Mouse (Mus musculus): Measurements from ENCODE around the gene Vmn1r120. TPM values are rescaled to one million over a fixed set of nuclear protein-coding genes. Genes with fewer than 3 reads are reported as not detected.
"Not testable (repeated sequence)": the region's sequence is repeated elsewhere in the genome, so short reads cannot be mapped to it uniquely, and the experiment has no call there.

Vmn1r120 gene
- not detected for total RNA-seq (2021)
- long read RNA-seq, experiment 1: 0 reads
- long read RNA-seq, experiment 2: 0 reads

GRCm38 (mm10) chr7:21053684-21054083 is at the start of gene Vmn1r120:
Gene Vmn1r120 (minus strand): TSS chr7:21053784.
- not testable (repeated sequence) for DNase-seq (ENCODE audit: low spot score in 2 of 2)

GRCm38 (mm10) chr7:21098413-21098812 is 44.8 kb upstream of the Vmn1r120 start, which contains the start of gene Vmn1r121:
Gene Vmn1r121 (minus strand): TSS chr7:21098513.
- DNase-seq (ENCODE audit: low spot score in 2 of 2): not testable (repeated sequence)

- not testable (repeated sequence) for DNase-seq (ENCODE audit: low spot score in 2 of 2)
Observed at GRCm38 (mm10) chr7:21012355-21012754, 41.2 kb downstream of the Vmn1r120 start, which contains the start of gene Vmn1r119. Gene Vmn1r119 (minus strand): TSS chr7:21012455.

Other genes starting within 250 kb of the Vmn1r120 start
- gene Vmn1r114, start 241.6 kb downstream of the Vmn1r120 start, total RNA-seq (2021): not detected
- gene Vmn1r115, start 208.8 kb downstream of the Vmn1r120 start, total RNA-seq (2021): not detected
- gene Vmn1r116, start 181.5 kb downstream of the Vmn1r120 start, total RNA-seq (2021): not detected
- not detected for gene Vmn1r117, start 169.7 kb downstream of the Vmn1r120 start, total RNA-seq (2021)
- gene Vmn1r118, start 141.4 kb downstream of the Vmn1r120 start, total RNA-seq (2021): not detected
- gene Vmn1r119, start 41.3 kb downstream of the Vmn1r120 start, total RNA-seq (2021): not detected
- gene Vmn1r121, start 44.7 kb upstream of the Vmn1r120 start, total RNA-seq (2021): not detected
- not detected for gene Vmn1r122, start 80.3 kb upstream of the Vmn1r120 start, total RNA-seq (2021)
- not detected for gene Vmn1r123, start 108.4 kb upstream of the Vmn1r120 start, total RNA-seq (2021)
- gene Gm5157, start 136.6 kb upstream of the Vmn1r120 start, total RNA-seq (2021): not detected
- not detected for gene Vmn1r124, start 206.8 kb upstream of the Vmn1r120 start, total RNA-seq (2021)
- not detected for gene Vmn1r125, start 218.4 kb upstream of the Vmn1r120 start, total RNA-seq (2021)
- not detected for gene Vmn1r126, start 247.7 kb upstream of the Vmn1r120 start, total RNA-seq (2021)